Mouse (Mus musculus) hindbrain, embryonic 14.5 days (tissue): ENCODE measurements at regions not wholly inside any gene's neighbourhood (a gene's known extent, or its start where the extent isn't known, plus 50 kb on each side); places are given as distances from the start of the nearest gene placed in this dataset.
A peak's percentile ranks its signal among the peaks of the same experiment; 100 is the strongest.

Experiments
- ATAC-seq: fragments of 200-750 bp; cut with Nextera tagmentation; 2 replicates; pipeline ENCODE4 v1.8.0; 2017; ENCODE audit warnings: moderate number of reproducible peaks, mild to moderate bottlenecking, moderate TSS enrichment, moderate library complexity; ENCODE audit not compliant: low FRiP score
- DNase-seq: peaks from one replicate; pipeline ENCODE4 v3.0.0-alpha.2; 2015; ENCODE audit warnings: low spot score
- H3K27ac ChIP-seq: fragments of 300-500 bp; sonication (generic); 2 replicates; pipeline ENCODE4 v1.5.1; 2014; ENCODE audit warnings: mild to moderate bottlenecking, moderate library complexity
- H3K27me3 ChIP-seq: fragments of 300-500 bp; sonication (generic); 2 replicates; pipeline ENCODE4 v1.6.1; 2014; ENCODE audit warnings: mild to moderate bottlenecking, low read length, mixed read lengths; ENCODE audit not compliant: control insufficient read depth, insufficient read depth
- H3K36me3 ChIP-seq: fragments of 300-500 bp; sonication (generic); replicated peaks from 2 replicates; pipeline ENCODE4 v1.6.1; 2014; ENCODE audit not compliant: control insufficient read depth, insufficient read depth
- H3K4me1 ChIP-seq: fragments of 300-500 bp; sonication (generic); replicated peaks from 2 replicates; pipeline ENCODE4 v1.6.1; 2014; ENCODE audit warnings: antibody characterized with exemption, low read length, mixed read lengths; ENCODE audit not compliant: control insufficient read depth, insufficient read depth
- H3K4me2 ChIP-seq: fragments of 300-500 bp; sonication (generic); replicated peaks from 2 replicates; pipeline ENCODE4 v1.6.1; 2014; ENCODE audit warnings: mild to moderate bottlenecking, moderate library complexity
- H3K4me3 ChIP-seq: fragments of 300-500 bp; sonication (generic); replicated peaks from 2 replicates; pipeline ENCODE4 v1.5.1; 2014; ENCODE audit warnings: mild to moderate bottlenecking, low read length
- H3K9ac ChIP-seq: fragments of 300-500 bp; sonication (generic); 2 replicates; pipeline ENCODE4 v1.6.1; 2014
- H3K9me3 ChIP-seq: fragments of 300-500 bp; sonication (generic); 2 replicates; pipeline ENCODE4 v1.6.1; 2016; ENCODE audit warnings: low read length; ENCODE audit not compliant: control insufficient read depth
- WGBS: fragments of 180-500 bp; shearing (Covaris S2); extraction: QIAGEN DNeasy Blood & Tissue Kit; methylation state at CpG from one replicate; pipeline ENCODE4 v1.1.7; 2014; 5-methylcytosine and 5-hydroxymethylcytosine counted together

- Histone ChIP-seq H3K27me3 (no peaks in the 10 kb centered on the region), H3K36me3 (no peaks in the 10 kb centered on the region), H3K4me3 (no peak overlapping the region), H3K9ac (peak overlapping the region; percentile 36; the same call in 1 of the 2 replicates), H3K4me2 (no peak overlapping the region), H3K27ac (peak overlapping the region; percentile 66; the same call in 1 of the 2 replicates), H3K9me3 (no peaks in the 10 kb centered on the region), H3K4me1 (peaks cover 11% of the 10 kb centered on the region)
- DNase-seq (no peak), ATAC-seq (peak; percentile 55; the same call in 1 of the 2 replicates)
- WGBS: 18% methylated on average over 4 of the region's 4 CpGs
Observed at GRCm38 (mm10) chr7:83015756-83016155, 148.6 kb downstream of the Mex3b start.

GRCm38 (mm10) chr7:83016566-83016965 is 149.4 kb downstream of the Mex3b start:
- DNase-seq: no peak
- Histone ChIP-seq H3K27me3 (no peaks in the 10 kb centered on the region), H3K27ac (no peak overlapping the region), H3K4me3 (no peak overlapping the region), H3K36me3 (no peaks in the 10 kb centered on the region), H3K9me3 (no peaks in the 10 kb centered on the region), H3K4me2 (no peak overlapping the region), H3K4me1 (peaks cover 11% of the 10 kb centered on the region), H3K9ac (no peak overlapping the region)
- ATAC-seq: no peak
- 70% methylated on average over 4 of the region's 4 CpGs for WGBS

GRCm38 (mm10) chr7:83020584-83020983 is 153.5 kb downstream of the Mex3b start:
- ATAC-seq: no peak
- Histone ChIP-seq H3K4me1 (peaks cover 3% of the 10 kb centered on the region), H3K9me3 (no peaks in the 10 kb centered on the region), H3K27me3 (no peaks in the 10 kb centered on the region), H3K27ac (no peak overlapping the region), H3K4me3 (no peak overlapping the region), H3K36me3 (no peaks in the 10 kb centered on the region), H3K4me2 (no peak overlapping the region), H3K9ac (no peak overlapping the region)
- 90% methylated on average over 2 of the region's 2 CpGs for WGBS
- DNase-seq: no peak

GRCm38 (mm10) chr7:83023990-83024389 is 156.9 kb downstream of the Mex3b start:
- H3K9ac ChIP-seq: no peak overlapping the region
- H3K27ac ChIP-seq: no peak overlapping the region
- H3K4me2 ChIP-seq: no peak overlapping the region
- DNase-seq (no peak), ATAC-seq (no peak)
- WGBS: 97% methylated on average over 1 of the region's 1 CpGs
- no peak overlapping the region for H3K4me3 ChIP-seq
- no peaks in the 10 kb centered on the region for H3K27me3 ChIP-seq
- no peaks in the 10 kb centered on the region for H3K9me3 ChIP-seq
- H3K4me1 ChIP-seq: no peaks in the 10 kb centered on the region
- no peaks in the 10 kb centered on the region for H3K36me3 ChIP-seq

- Histone ChIP-seq H3K4me1 (no peaks in the 10 kb centered on the region), H3K27ac (no peak overlapping the region), H3K4me3 (no peak overlapping the region), H3K4me2 (no peak overlapping the region), H3K36me3 (no peaks in the 10 kb centered on the region), H3K9ac (no peak overlapping the region), H3K9me3 (no peaks in the 10 kb centered on the region), H3K27me3 (no peaks in the 10 kb centered on the region)
- ATAC-seq (no peak), DNase-seq (no peak)
- WGBS: 84% methylated on average over 2 of the region's 2 CpGs
Observed at GRCm38 (mm10) chr7:83031101-83031500, 164.0 kb downstream of the Mex3b start.

GRCm38 (mm10) chr7:83032025-83032424 is 164.9 kb downstream of the Mex3b start:
- 100% methylated on average over 1 of the region's 1 CpGs for WGBS

GRCm38 (mm10) chr7:83032924-83033323 is 165.8 kb downstream of the Mex3b start:
- Histone ChIP-seq H3K27ac (no peak overlapping the region), H3K4me3 (no peak overlapping the region), H3K4me2 (no peak overlapping the region), H3K9me3 (no peaks in the 10 kb centered on the region), H3K4me1 (no peaks in the 10 kb centered on the region), H3K36me3 (no peaks in the 10 kb centered on the region), H3K9ac (no peak overlapping the region), H3K27me3 (no peaks in the 10 kb centered on the region)
- 66% methylated on average over 2 of the region's 2 CpGs for WGBS
- DNase-seq: no peak
- no peak for ATAC-seq

More at GRCm38 (mm10) chr7:83032025-83032424, 164.9 kb downstream of the Mex3b start:
- no peak for DNase-seq
- no peak overlapping the region for H3K4me2 ChIP-seq
- no peak overlapping the region for H3K9ac ChIP-seq
- no peaks in the 10 kb centered on the region for H3K9me3 ChIP-seq
- H3K4me1 ChIP-seq: no peaks in the 10 kb centered on the region
- H3K4me3 ChIP-seq: no peak overlapping the region
- H3K36me3 ChIP-seq: no peaks in the 10 kb centered on the region
- ATAC-seq: no peak
- H3K27ac ChIP-seq: no peak overlapping the region
- H3K27me3 ChIP-seq: no peaks in the 10 kb centered on the region

- H3K27ac ChIP-seq: no peak overlapping the region
- no peaks in the 10 kb centered on the region for H3K36me3 ChIP-seq
- no peak overlapping the region for H3K9ac ChIP-seq
- H3K4me1 ChIP-seq: no peaks in the 10 kb centered on the region
- WGBS: 88% methylated on average over 3 of the region's 3 CpGs
- ATAC-seq (no peak), DNase-seq (no peak)
- H3K4me2 ChIP-seq: no peak overlapping the region
- H3K27me3 ChIP-seq: no peaks in the 10 kb centered on the region
- no peaks in the 10 kb centered on the region for H3K9me3 ChIP-seq
- no peak overlapping the region for H3K4me3 ChIP-seq
Observed at GRCm38 (mm10) chr7:83035190-83035589, 168.1 kb downstream of the Mex3b start.

GRCm38 (mm10) chr7:83036397-83036796 is 169.3 kb downstream of the Mex3b start:
- DNase-seq (no peak), ATAC-seq (no peak)

GRCm38 (mm10) chr7:83037100-83037499 is 170.0 kb downstream of the Mex3b start:
- Histone ChIP-seq H3K36me3 (no peaks in the 10 kb centered on the region), H3K4me2 (no peak overlapping the region), H3K27ac (no peak overlapping the region), H3K4me1 (no peaks in the 10 kb centered on the region), H3K4me3 (no peak overlapping the region), H3K9ac (no peak overlapping the region), H3K9me3 (no peaks in the 10 kb centered on the region), H3K27me3 (no peaks in the 10 kb centered on the region)
- DNase-seq (no peak), ATAC-seq (no peak)
- WGBS: 2% methylated on average over 2 of the region's 2 CpGs

More at GRCm38 (mm10) chr7:83036397-83036796, 169.3 kb downstream of the Mex3b start:
- H3K9me3 ChIP-seq: no peaks in the 10 kb centered on the region
- H3K27me3 ChIP-seq: no peaks in the 10 kb centered on the region
- no peaks in the 10 kb centered on the region for H3K4me1 ChIP-seq
- H3K4me2 ChIP-seq: no peak overlapping the region
- 25% methylated on average over 1 of the region's 2 CpGs for WGBS
- no peaks in the 10 kb centered on the region for H3K36me3 ChIP-seq
- no peak overlapping the region for H3K4me3 ChIP-seq
- no peak overlapping the region for H3K27ac ChIP-seq
- H3K9ac ChIP-seq: no peak overlapping the region
